Mouse (Mus musculus) CH12.LX (cell line): ENCODE data around the gene Aldh3a1. TPM values are rescaled to one million over a fixed set of nuclear protein-coding genes. Genes with fewer than 3 reads are reported as not detected.

Source experiments
- DNase-seq: peaks from one replicate; pipeline ENCODE4 v3.0.0-alpha.2; 2013; ENCODE audit errors: extremely low read depth
- H3K27ac ChIP-seq: 2 replicates; pipeline ENCODE4 v1.5.1; 2012; ENCODE audit warnings: low read depth, mild to moderate bottlenecking, control low read depth, moderate library complexity; ENCODE audit not compliant: insufficient read depth
- H3K27me3 ChIP-seq: replicated peaks from 2 replicates; pipeline ENCODE3; 2012; ENCODE audit warnings: inconsistent platforms
- H3K36me3 ChIP-seq, 2 experiments: replicated peaks in 1 of 2; 2 replicates each; pipeline versions ENCODE3 to v1.6.1; 2012; ENCODE audit warnings: inconsistent platforms in 1 of 2, low read length in 1 of 2, mild to moderate bottlenecking in 1 of 2, mixed read lengths in 1 of 2, moderate library complexity in 1 of 2; ENCODE audit not compliant: control insufficient read depth in 1 of 2, insufficient read depth in 1 of 2
- H3K4me1 ChIP-seq, 2 experiments: 2 replicates each; pipeline ENCODE4 v1.6.1; 2012; ENCODE audit warnings: inconsistent platforms in 1 of 2, moderate library complexity in 1 of 2; ENCODE audit not compliant: insufficient read depth in 2 of 2, control insufficient read depth in 1 of 2
- H3K4me2 ChIP-seq: 2 replicates; pipeline ENCODE4 v1.6.1; 2012; ENCODE audit warnings: low read depth, mild to moderate bottlenecking, control low read depth; ENCODE audit not compliant: poor library complexity, insufficient read depth, severe bottlenecking
- H3K4me3 ChIP-seq, 3 experiments: fragments of 150-350 bp in 1 of 3; sonication (generic) in 1 of 3; replicated peaks in 1 of 3; 2 replicates each; pipeline versions ENCODE3 to v1.5.1; 2011 to 2012; ENCODE audit warnings: low read depth in 2 of 3, low read length in 2 of 3, mild to moderate bottlenecking in 2 of 3, moderate library complexity in 2 of 3, control low read depth in 1 of 3, improper control_type of control experiment in 1 of 3, inconsistent platforms in 1 of 3, mixed read lengths in 1 of 3; ENCODE audit not compliant: poor library complexity in 1 of 3
- H3K79me2 ChIP-seq: replicated peaks from 2 replicates; pipeline ENCODE4 v1.6.1; 2012; ENCODE audit warnings: mild to moderate bottlenecking, moderate library complexity; ENCODE audit not compliant: control insufficient read depth, poor library complexity, insufficient read depth, severe bottlenecking; ENCODE audit errors: extremely low read depth
- H3K9ac ChIP-seq: 2 replicates; pipeline ENCODE4 v1.6.1; 2012; ENCODE audit warnings: low read depth, mild to moderate bottlenecking, control low read depth, moderate library complexity; ENCODE audit not compliant: insufficient read depth
- H3K9me3 ChIP-seq: replicated peaks from 2 replicates; pipeline ENCODE3; 2012; ENCODE audit warnings: low read length, inconsistent platforms, mixed read lengths
- BHLHE40 ChIP-seq: IDR thresholded peaks from 2 replicates; pipeline ENCODE4 v1.6.1; 2011; ENCODE audit warnings: mild to moderate bottlenecking, low read depth, low read length, improper control_type of control experiment
- E2F4 ChIP-seq: IDR thresholded peaks from 2 replicates; pipeline ENCODE4 v1.6.1; 2011; ENCODE audit warnings: low read depth, low read length, improper control_type of control experiment; ENCODE audit not compliant: insufficient replicate concordance
- GABPA ChIP-seq: IDR thresholded peaks from 2 replicates; pipeline ENCODE4 v1.6.1; 2012; ENCODE audit warnings: low read depth, low read length, improper control_type of control experiment, inconsistent platforms; ENCODE audit not compliant: insufficient replicate concordance
- IRF4 ChIP-seq: IDR thresholded peaks from 2 replicates; pipeline ENCODE4 v1.6.1; 2014; ENCODE audit warnings: low read depth, mild to moderate bottlenecking, inconsistent platforms, low read length, improper control_type of control experiment
- JUN ChIP-seq: IDR thresholded peaks from 2 replicates; pipeline ENCODE4 v1.6.1; 2011; ENCODE audit warnings: low read depth, mild to moderate bottlenecking, low read length, improper control_type of control experiment, moderate library complexity; ENCODE audit not compliant: insufficient read depth
- MAFK ChIP-seq: IDR thresholded peaks from 2 replicates; pipeline ENCODE4 v1.6.1; 2011; ENCODE audit warnings: low read length, improper control_type of control experiment; ENCODE audit not compliant: insufficient replicate concordance
- MYC ChIP-seq: IDR thresholded peaks from 2 replicates; pipeline ENCODE4 v1.6.1; 2011; ENCODE audit warnings: low read depth, mild to moderate bottlenecking, improper control_type of control experiment, low read length
- PAX5 ChIP-seq: IDR thresholded peaks from 2 replicates; pipeline ENCODE4 v1.6.1; 2012; ENCODE audit warnings: low read length, inconsistent platforms, mixed read lengths
- RCOR1 ChIP-seq: conservative IDR thresholded peaks from 2 replicates; pipeline ENCODE4 v1.6.1; 2012; ENCODE audit warnings: low read depth, mild to moderate bottlenecking, inconsistent platforms, low read length, improper control_type of control experiment
- SIN3A ChIP-seq: IDR thresholded peaks from 2 replicates; pipeline ENCODE4 v1.6.1; 2012; ENCODE audit warnings: low read length, improper control_type of control experiment, inconsistent platforms
- SMC3 ChIP-seq: IDR thresholded peaks from 2 replicates; pipeline ENCODE4 v1.6.1; 2011; ENCODE audit warnings: low read depth, low read length, improper control_type of control experiment
- TBP ChIP-seq: conservative IDR thresholded peaks from 2 replicates; pipeline ENCODE4 v1.6.1; 2011; ENCODE audit warnings: low read depth, low read length, improper control_type of control experiment
- UBTF ChIP-seq: IDR thresholded peaks from 2 replicates; pipeline ENCODE4 v1.6.1; 2012; ENCODE audit warnings: low read depth, mild to moderate bottlenecking, inconsistent platforms, low read length, improper control_type of control experiment, moderate library complexity
- USF1 ChIP-seq: IDR thresholded peaks from 2 replicates; pipeline ENCODE4 v1.6.1; 2014; ENCODE audit warnings: low read depth, mild to moderate bottlenecking, inconsistent platforms, low read length, improper control_type of control experiment
- ZC3H11A ChIP-seq: IDR thresholded peaks from 2 replicates; pipeline ENCODE4 v1.6.1; 2012; ENCODE audit warnings: low read depth, mild to moderate bottlenecking, inconsistent platforms, low read length, improper control_type of control experiment
- dilution Hi-C: fragments of 300-500 bp; cut with MboI; formaldehyde crosslinking; loops from 2 replicates; pipeline ENCODE4 v1.14.3; 2020; ENCODE audit warnings: low sequenced_read_pairs; ENCODE audit not compliant: extremely low pct_unique_long_range_greater_than_20kb, extremely low pct_ligation_motif_present
- in situ Hi-C: fragments of 300-500 bp; cut with MboI; formaldehyde crosslinking; loops from 3 replicates; pipeline ENCODE4 v1.14.3; 2019; ENCODE audit warnings: low sequenced_read_pairs, low pct_ligation_motif_present, low pct_unique_long_range_greater_than_20kb, mixed read lengths
- polyA plus RNA-seq: library from polyadenylated mRNA; unstranded; fragments of >175 nt; gene quantifications from 2 replicates; pipeline ENCODE4 v1.2.1, GENCODE M21; 2012; ENCODE audit warnings: low read depth; ENCODE audit not compliant: insufficient read length
- total RNA-seq, 2 experiments: library from RNA; depleted of rRNA; stranded (reverse); fragments of 300-350 nt in 1 of 2; fragments of >200 nt in 1 of 2; gene quantifications; 2 replicates each; pipeline ENCODE4 v1.2.3; 2012 to 2014

Gene Aldh3a1
- total and polyA plus RNA-seq, 3 experiments = 0.12 to 0.25 (median 0.13) TPM

DNA sequence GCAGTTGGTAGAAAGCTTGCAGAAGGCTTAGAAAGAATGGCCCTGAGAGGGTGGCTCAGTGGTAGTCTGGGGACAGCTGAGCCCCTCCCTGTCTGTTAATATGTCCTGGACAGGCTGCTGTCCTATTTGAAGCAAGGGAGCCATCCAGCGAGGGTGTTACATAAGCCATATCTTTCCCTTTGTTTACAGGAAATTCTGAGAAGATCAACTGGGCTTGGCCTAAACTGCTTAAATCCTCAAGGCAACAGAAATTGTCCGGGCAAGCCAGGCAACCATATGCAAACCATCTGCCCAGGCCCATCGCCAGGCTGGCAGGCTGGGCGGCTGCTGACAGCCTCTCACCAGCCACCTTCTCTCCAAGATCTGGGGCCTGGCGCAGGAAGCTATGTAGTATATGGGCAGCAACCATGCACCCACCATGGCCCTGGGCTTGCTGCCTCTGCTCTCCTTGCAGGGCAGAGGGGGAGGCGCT, 18.6 kb downstream of the Aldh3a1 start:
- H3K27me3 ChIP-seq = no peaks in the 10 kb centered on the region
- in situ Hi-C loops (no loop called here), dilution Hi-C loops (no loop called here)
- no peak overlapping the region for H3K4me2 ChIP-seq
- TF ChIP-seq USF1 (no peak), UBTF (no peak), PAX5 (no peak)
- H3K36me3 ChIP-seq = no peaks in the 10 kb centered on the region
- H3K4me3 ChIP-seq = no peak overlapping the region
- peaks cover 9 to 17% of the 10 kb centered on the region in 2 experiments for H3K4me1 ChIP-seq
- H3K9ac ChIP-seq = no peak overlapping the region
- no peaks in the 10 kb centered on the region for H3K9me3 ChIP-seq
- no peaks in the 10 kb centered on the region for H3K79me2 ChIP-seq
- no peak overlapping the region for H3K27ac ChIP-seq
- DNase-seq = no peak

- H3K79me2 ChIP-seq = no peaks in the 10 kb centered on the region
- no peaks in the 10 kb centered on the region for H3K9me3 ChIP-seq
- DNase-seq = no peak
- TF ChIP-seq JUN (no peak), GABPA (no peak), UBTF (no peak), MYC (no peak), E2F4 (no peak), SMC3 (no peak), SIN3A (no peak), TBP (no peak), ZC3H11A (no peak), BHLHE40 (no peak), IRF4 (no peak), RCOR1 (no peak), MAFK (no peak)
- H3K4me3 ChIP-seq = no peak overlapping the region
- no peak overlapping the region for H3K9ac ChIP-seq
- peaks cover 9 to 26% of the 10 kb centered on the region in 2 experiments for H3K4me1 ChIP-seq
- H3K27ac ChIP-seq = no peak overlapping the region
- H3K4me2 ChIP-seq = no peak overlapping the region
- H3K27me3 ChIP-seq = no peaks in the 10 kb centered on the region
- H3K36me3 ChIP-seq = no peaks in the 10 kb centered on the region
- dilution Hi-C loops (no loop called here), in situ Hi-C loops (no loop called here)
Observed at GRCm38 (mm10) chr11:61227816-61228215, 20.5 kb downstream of the Aldh3a1 start.
